Mouse (Mus musculus) kidney, postnatal 4 days (tissue): Measurements from ENCODE around the gene Ppox.
A peak's percentile ranks its signal among the peaks of the same experiment; 100 is the strongest.

ENCODE experiments used
- DNase-seq, 2 experiments: peaks; one replicate each; pipeline ENCODE4 v3.0.0; 2021; ENCODE audit warnings: mixed read lengths in 2 of 2

Ppox gene

DNA sequence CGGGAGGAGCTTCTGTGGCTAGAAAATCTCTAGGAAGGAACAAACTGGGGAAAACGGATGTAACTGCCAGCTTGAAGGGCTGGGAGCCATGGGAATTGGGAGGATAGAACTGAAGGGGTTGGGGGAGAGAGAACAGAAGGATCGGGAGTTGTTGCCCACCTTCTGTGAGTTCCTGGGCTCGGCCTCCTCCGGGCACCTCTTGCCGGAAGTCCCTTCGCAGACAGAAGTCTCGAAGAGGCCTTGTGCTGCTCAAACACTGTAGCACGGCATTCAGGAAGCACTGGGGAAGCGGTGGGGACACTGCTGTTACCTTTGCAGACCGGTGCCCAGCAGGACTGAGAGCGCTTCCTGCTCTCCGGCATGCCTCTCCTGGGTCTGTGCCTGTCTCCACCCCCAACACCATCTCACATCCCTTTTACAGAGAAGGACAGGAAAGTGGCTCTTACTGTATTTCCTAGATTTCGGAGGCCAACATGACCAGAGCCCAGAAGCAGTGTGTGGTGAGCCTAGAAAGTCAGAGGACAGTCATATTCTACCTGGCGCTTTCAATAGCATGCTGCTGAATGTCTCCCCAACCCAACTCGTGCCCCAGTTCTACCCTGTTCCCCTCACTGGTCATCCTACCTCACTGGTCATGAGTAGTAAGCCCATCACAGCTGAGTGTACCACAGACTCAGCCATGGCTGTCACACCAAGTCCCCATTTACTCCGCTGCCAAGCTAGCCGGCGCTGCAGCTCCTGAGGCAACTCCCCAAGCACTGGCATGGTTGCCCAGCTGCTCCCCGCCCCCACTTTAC lies 4.3 kb upstream of the Ppox start:
- no peak for DNase-seq

DNA sequence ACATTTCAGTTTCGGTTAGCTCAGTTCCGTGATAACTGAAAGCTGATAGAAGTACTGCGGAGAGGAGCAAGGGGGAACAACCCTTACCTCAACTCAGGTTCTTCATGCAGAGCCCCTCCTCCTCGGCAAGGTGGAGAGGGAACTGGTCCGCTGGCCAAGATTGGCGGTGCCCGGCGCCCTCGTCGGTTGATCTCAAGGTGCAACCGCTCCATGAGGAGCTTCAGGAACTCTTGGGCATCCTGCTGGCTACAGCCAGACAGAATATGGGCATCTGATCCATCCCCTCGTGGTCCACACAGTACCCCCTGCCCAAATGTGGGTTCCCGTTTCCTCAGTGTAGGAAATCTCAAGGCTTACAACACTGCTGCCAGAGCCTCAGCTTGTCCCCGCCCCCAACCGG lies 3.5 kb upstream of the Ppox start:
- DNase-seq, result no peak

GRCm38 (mm10) chr1:171283188-171284160 lies 2.5 kb upstream of the Ppox start:
- DNase-seq, result no peak

DNA sequence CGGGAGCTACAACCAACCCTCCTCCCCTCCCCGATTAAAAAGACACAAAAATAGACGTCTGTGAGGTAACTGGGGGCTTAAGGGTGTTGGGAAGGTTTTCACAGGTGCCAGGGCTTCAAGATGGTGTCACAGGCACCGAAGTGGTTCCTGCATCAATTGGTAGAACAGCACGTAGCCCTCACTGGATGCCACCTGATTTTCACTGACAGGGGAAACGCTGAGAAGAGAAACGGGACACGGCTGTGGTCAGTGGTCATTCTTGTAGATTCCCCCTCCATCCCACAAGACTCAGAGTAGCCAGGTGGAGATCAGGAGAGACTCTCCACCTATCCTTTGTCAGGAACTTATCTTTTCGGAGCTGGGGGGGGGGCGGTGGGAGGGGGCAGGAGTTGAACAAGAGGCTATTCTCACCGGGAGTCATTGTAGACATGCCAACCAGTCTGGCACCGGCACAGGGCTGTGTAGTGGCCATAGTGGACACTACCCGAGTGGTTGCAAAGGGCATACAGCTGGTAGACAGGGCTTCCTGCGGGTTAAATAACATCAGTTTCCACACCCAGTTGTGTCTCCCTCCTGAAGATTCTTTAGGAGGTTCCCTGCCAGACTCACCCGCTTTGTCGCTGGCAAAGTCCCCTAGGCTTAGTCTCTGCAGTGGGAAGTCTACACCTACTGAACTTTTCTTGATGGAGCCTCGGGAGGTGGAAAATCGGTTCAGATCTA lies 1.3 kb upstream of the Ppox start:
- no peak for DNase-seq

GRCm38 (mm10) chr1:171281528-171281923 lies 540 bp upstream of the Ppox start:
- DNase-seq, result peak; percentile 91 to 93

DNA sequence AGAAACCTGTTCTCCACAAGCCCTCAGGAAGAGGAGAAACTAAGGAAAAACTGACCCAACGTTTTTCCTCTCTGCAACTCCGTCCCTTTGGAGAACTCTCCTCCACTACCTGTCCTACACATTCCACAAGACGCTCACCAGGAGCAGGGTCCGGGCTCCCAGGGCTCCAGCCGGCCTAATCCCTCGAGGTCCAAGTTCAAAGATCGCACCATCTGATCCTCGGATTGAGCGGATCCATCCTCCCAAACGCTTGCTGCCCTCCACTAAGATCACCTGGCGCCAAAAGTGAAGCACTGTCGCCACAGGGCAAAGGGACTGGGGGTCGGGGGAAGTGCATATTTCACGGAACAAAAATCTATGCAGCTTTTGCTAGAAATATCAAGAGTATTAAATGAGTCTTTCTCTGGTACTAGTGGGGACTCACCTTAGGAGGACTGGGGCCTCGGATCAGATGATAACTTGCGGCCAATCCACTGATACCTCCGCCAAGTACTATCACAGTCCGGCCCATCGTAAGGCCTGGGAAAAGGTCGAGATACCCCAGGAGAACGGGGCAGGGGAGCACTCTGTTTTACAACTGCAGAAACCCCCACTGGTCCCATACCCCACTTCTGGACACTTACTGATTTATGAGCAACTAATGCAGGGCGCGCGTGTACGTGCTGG lies 603 bp downstream of the Ppox start:
- peak in 1 of 2 experiments; percentile 50 for DNase-seq

DNA sequence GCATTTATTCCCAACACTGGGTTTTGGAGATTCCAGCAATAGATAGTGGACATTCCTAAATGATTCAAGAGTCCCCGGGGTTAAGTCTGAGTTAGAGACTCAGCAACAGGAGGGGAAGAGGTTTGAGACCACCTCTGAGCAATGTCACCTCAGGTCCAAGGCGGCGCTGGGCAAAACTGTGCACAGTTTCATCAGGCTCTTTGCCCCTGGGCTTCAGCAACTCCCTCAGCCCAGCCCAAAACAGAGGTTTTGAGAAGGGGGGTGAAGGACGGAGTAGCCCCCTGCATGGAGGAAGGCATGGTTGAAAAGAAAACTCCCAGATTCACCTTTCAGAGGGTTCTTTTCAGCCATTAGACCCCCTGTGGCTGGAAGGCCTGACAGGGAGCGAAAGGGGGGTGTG lies 1.3 kb downstream of the Ppox start:
- DNase-seq, result no peak

DNA sequence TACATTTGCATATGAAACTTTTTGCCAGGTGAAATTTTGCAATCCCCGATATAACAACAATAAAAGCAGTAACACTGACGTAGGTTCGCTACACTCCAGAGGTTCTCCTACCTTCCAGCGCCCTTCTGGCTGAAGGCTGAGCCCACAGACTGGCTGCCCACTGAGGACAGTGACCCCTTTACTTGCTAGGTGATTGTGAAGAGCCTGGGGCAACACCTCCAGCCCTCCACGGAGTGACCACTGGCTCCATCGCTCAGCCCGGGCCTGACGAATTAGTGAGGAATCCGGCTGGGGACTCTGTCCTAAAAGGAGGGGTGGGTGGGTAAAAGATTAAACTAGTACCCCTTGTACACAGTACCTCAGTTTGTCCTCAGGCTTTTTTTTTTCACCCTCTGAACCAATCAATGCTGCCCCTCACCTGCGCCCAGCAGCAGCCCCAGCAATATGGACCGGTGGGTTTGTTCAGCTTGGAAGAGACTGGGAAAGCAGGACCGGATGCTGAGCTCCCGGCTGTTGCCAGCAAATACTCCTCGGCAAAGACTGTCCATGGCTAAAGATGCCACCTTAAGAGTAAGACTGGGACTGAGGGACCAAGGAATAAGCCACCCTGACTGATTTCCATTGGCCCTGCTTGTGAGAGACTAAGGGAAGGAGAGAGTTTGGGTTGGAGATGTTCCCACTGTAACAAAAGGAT lies 1.8 kb downstream of the Ppox start:
- DNase-seq, result peak in 1 of 2 experiments; percentile 3

GRCm38 (mm10) chr1:171278436-171278835 lies 2.5 kb downstream of the Ppox start:
- DNase-seq, result no peak

GRCm38 (mm10) chr1:171277736-171278135 lies 3.2 kb downstream of the Ppox start:
- no peak for DNase-seq

DNA sequence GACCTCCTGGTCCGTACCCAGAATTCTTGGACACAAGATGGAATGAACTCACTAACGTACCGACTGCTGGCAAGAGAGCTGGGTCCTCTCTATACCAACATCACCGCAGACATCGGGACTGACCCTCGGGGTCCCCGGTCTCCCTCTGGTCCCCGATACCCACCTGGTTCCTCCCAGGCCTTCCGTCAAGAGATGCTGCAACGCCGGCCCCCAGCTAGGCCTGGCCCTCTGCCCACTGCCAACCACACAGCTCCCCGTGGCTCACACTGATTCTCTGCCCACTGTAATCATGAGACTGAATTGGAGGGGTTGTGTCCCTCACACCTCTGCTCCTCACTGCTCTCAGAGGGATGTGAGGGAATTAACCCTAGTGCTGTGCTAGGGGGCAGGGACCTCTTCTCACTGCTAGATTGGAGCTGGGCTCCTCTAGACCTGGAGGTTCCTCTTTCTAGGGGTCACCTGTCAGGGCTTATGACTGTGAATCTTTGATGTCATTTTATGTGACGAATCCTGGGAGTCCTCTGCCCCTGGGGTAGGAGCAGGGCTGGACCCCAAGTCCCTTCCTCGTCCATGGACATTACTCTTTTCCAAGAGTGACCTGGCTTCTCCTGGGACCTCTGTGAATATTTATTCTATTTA lies 4.8 kb downstream of the Ppox start:
- no peak for DNase-seq

GRCm38 (mm10) chr1:171275144-171275734 lies 5.7 kb downstream of the Ppox start:
- DNase-seq, result no peak

- no peak for DNase-seq
These were observed 6.8 kb downstream of the Ppox start for GRCm38 (mm10) chr1:171274171-171274570.

DNA sequence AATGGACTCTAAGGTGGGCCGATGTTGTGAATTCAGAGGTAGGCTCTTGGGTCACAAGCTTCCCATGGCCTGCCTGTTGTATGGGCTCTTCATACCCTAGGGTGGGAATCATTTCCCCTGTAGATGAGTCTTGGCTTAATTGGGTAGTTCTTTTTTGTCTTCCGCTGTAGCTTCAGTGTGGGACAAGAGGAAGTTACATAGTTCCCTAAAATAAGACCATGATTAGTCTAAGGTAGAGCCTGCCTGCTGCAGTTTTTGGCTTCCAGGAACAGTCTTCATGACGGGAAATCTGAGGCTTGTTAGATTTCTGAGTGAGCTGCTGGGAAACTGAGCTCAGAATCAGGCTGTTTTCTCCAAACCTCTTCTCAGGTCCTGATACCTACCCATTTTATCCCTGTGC lies 8.9 kb downstream of the Ppox start:
- DNase-seq, result no peak

DNA sequence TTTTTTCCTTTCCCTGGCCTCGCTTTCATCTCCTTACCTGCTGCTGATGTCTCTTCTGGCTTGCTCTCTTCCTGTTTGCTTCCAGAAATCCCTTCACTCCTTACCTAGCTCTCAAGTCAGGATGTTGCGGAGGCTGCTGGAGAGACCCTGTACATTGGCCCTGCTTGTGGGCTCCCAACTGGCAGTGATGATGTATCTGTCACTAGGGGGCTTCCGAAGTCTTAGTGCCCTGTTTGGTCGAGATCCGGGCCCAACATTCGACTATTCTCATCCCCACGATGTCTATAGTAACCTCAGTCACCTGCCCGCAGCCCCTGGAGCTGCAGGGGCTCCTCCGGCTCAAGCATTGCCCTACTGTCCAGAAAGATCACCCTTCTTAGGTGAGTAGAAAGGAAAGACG lies 9.4 kb downstream of the Ppox start:
- no peak for DNase-seq

GRCm38 (mm10) chr1:171271196-171271595 lies 9.8 kb downstream of the Ppox start:
- no peak for DNase-seq

- peak; percentile 73 to 84 for DNase-seq
These were observed 10.4 kb downstream of the Ppox start for GRCm38 (mm10) chr1:171270573-171270900.

DNA sequence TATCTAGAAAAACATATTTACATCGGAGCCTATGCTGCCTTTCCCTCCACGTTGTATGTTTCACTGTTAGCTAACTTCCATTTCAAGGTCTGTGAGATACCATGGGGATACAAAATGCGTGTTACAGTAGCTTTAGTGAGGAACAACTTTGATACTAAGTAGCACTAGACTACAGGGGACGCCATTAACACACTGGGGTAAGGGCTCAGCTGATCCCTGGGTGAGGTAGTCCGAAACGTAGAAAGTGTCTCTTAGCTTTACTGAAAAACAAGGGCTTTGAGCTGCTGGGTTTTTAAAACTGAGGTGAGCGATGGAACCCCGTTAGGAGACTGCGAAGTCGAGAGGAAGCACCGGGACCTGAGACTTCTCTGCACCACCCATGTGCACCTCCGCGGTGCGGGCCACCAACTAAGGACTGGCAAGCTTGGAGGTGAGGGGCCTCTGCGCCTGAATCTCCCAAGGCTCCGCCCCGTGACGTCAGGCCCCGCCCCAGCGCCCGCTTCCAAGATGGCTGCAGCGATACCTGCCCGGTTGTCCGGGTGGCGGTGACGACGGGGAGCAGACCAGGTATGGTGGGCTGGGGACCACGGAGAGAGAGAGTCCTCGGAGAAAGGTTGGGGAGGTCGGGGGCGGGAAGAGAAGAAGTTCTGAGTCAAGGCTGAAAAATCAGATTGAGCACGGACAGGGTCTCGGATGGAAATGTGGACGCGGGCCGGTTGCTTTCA lies 11.0 kb downstream of the Ppox start, which contains the start of gene B4galt3:
Gene B4galt3, plus strand, starts transcription at position 481 of the 725 bp plus-strand sequence.
- peak; percentile 98 to 99 for DNase-seq

DNA sequence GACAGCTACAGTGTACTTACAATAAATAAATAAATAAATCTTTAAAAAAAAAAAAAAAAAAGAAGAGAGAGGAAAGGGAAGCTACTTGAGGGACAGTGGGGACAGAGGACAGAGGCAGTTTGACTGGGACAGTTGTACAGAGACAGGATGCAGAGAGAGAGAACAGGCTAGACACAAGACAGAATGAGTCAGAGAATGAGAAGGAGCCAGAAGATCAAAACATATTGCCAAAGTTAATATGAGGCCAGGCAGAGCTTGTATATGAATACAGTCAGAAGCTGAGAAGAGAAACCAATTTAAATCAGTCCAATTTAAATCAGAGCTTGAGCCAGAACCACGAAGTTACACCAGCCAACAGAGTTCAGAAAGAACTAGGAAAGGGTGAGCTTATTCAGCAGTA lies 12.6 kb downstream of the Ppox start:
- no peak for DNase-seq
